Mouse (Mus musculus): ENCODE results near the gene Kdm2a. TPM values are rescaled to one million over a fixed set of nuclear protein-coding genes. Genes with fewer than 3 reads are reported as not detected.

Kdm2a gene
- polyA plus RNA-seq, 1 experiment from 2014 or later = 42.7 TPM

DNA sequence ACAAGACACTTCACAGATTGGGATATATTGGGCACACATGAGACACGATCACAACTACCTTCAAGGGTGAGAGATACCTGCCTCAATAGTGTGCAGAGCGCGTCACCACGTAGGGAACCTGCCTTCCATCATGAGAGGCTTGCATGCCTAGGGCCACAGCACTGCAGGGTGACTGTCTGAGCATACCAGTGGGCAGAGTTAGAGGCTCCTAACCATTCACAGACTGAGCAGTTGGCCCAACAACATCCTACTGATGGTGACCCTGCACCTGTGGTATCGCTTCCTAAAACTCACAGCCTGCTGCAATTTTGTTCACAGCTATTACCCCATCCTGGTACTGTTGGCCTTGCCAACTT lies 94.5 kb downstream of the Kdm2a start:
- Histone ChIP-seq H3K9me3 (ENCODE audit: control insufficient read depth, low read length) (no peaks in the 10 kb centered on the region), H3K4me1 (ENCODE audit: control insufficient read depth in 2 of 2, insufficient read depth in 2 of 2, low read length in 2 of 2) (peaks cover 32 to 46% of the 10 kb centered on the region in 2 experiments), H3K27ac (replicated peaks in 1 of 2; ENCODE audit: control insufficient read depth in 1 of 2, insufficient read depth in 1 of 2, low read depth in 2 of 2, low read length in 2 of 2) (no peak overlapping the region), H3K9ac (ENCODE audit: low read length) (no peak overlapping the region; the same call in 1 of the 2 replicates), H3K4me3 (ENCODE audit: control insufficient read depth in 1 of 2, insufficient read depth in 1 of 2, low read depth in 1 of 2, low read length in 2 of 2) (no peak overlapping the region), H3K4me2 (ENCODE audit: low read length) (0 out of 2 replicates have a peak overlapping the region, but pooled peaks have one; percentile 90), H3K36me3 (ENCODE audit: control insufficient read depth, insufficient read depth, low read length) (no peaks in the 10 kb centered on the region), H3K27me3 (ENCODE audit: control insufficient read depth, insufficient read depth, low read length) (no peaks in the 10 kb centered on the region)
- WGBS = 88% methylated on average over 5 of the region's 5 CpGs
- no peak for ATAC-seq (ENCODE audit: insufficient number of reproducible peaks, insufficient read depth, low FRiP score, low read depth)

- no peak for ATAC-seq (ENCODE audit: insufficient number of reproducible peaks, insufficient read depth, low FRiP score, low read depth)
- H3K36me3 ChIP-seq (ENCODE audit: control insufficient read depth, insufficient read depth, low read length) = 0 out of 2 replicates have a peak, but pooled peaks cover 4% of the 10 kb centered on the region
- peak overlapping the region; percentile 53 to 73 for H3K27ac ChIP-seq (replicated peaks in 1 of 2; ENCODE audit: control insufficient read depth in 1 of 2, insufficient read depth in 1 of 2, low read depth in 2 of 2, low read length in 2 of 2)
- 59% methylated on average over 7 of the region's 7 CpGs for WGBS
- no peaks in the 10 kb centered on the region for H3K9me3 ChIP-seq (ENCODE audit: control insufficient read depth, low read length)
- peak overlapping the region; percentile 53 for H3K4me2 ChIP-seq (ENCODE audit: low read length)
- peak overlapping the region; percentile 56 for H3K9ac ChIP-seq (ENCODE audit: low read length)
- no peaks in the 10 kb centered on the region for H3K27me3 ChIP-seq (ENCODE audit: control insufficient read depth, insufficient read depth, low read length)
- H3K4me1 ChIP-seq (ENCODE audit: control insufficient read depth in 2 of 2, insufficient read depth in 2 of 2, low read length in 2 of 2) = peaks cover 32 to 46% of the 10 kb centered on the region in 2 experiments
- no peak overlapping the region for H3K4me3 ChIP-seq (ENCODE audit: control insufficient read depth in 1 of 2, insufficient read depth in 1 of 2, low read depth in 1 of 2, low read length in 2 of 2)
Observed at GRCm38 (mm10) chr19:4302936-4303639, 95.0 kb downstream of the Kdm2a start.

- no peak for ATAC-seq (ENCODE audit: insufficient number of reproducible peaks, insufficient read depth, low FRiP score, low read depth)
- H3K4me3 ChIP-seq (ENCODE audit: control insufficient read depth in 1 of 2, insufficient read depth in 1 of 2, low read depth in 1 of 2, low read length in 2 of 2) = no peak overlapping the region
- H3K36me3 ChIP-seq (ENCODE audit: control insufficient read depth, insufficient read depth, low read length) = 0 out of 2 replicates have a peak, but pooled peaks cover 5% of the 10 kb centered on the region
- H3K9ac ChIP-seq (ENCODE audit: low read length) = peak overlapping the region; percentile 56
- peak overlapping the region; percentile 70 to 73 for H3K27ac ChIP-seq (replicated peaks in 1 of 2; ENCODE audit: control insufficient read depth in 1 of 2, insufficient read depth in 1 of 2, low read depth in 2 of 2, low read length in 2 of 2)
- H3K27me3 ChIP-seq (ENCODE audit: control insufficient read depth, insufficient read depth, low read length) = no peaks in the 10 kb centered on the region
- 14% methylated on average over 21 of the region's 21 CpGs for WGBS
- no peaks in the 10 kb centered on the region for H3K9me3 ChIP-seq (ENCODE audit: control insufficient read depth, low read length)
- H3K4me2 ChIP-seq (ENCODE audit: low read length) = peak overlapping the region; percentile 53
- H3K4me1 ChIP-seq (ENCODE audit: control insufficient read depth in 2 of 2, insufficient read depth in 2 of 2, low read length in 2 of 2) = peaks cover 32 to 46% of the 10 kb centered on the region in 2 experiments
Observed at GRCm38 (mm10) chr19:4301735-4302651, 96.1 kb downstream of the Kdm2a start.

GRCm38 (mm10) chr19:4300852-4301734 lies 97.0 kb downstream of the Kdm2a start:
- no peak for ATAC-seq (ENCODE audit: insufficient number of reproducible peaks, insufficient read depth, low FRiP score, low read depth)
- 56% methylated on average over 11 of the region's 11 CpGs for WGBS

DNA sequence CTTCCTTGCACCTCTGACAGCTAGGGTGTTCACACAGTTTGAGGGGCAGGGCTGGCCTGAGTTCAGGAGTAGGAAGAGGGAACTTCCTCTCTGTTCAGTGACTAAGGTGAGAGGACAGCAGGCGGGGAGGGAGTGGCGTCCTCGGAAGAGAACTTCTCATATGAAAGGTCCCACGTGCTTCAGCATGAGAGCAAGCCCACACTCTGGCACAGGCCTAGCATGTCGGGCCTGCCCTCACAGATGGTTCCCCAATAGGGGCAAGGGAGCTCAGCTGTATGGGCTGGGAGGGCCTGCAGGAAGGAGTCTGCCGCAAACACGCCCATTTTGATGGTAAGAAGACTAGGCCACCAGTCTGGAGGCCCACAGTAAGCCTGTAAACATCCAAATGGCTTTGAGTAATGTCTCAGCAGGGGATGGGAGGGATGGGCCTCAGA lies 97.8 kb downstream of the Kdm2a start:
- no peak for ATAC-seq (ENCODE audit: insufficient number of reproducible peaks, insufficient read depth, low FRiP score, low read depth)
- WGBS = 52% methylated on average over 7 of the region's 7 CpGs
- no peak overlapping the region for H3K4me2 ChIP-seq (ENCODE audit: low read length)
- H3K9ac ChIP-seq (ENCODE audit: low read length) = no peak overlapping the region
- no peak overlapping the region for H3K4me3 ChIP-seq (ENCODE audit: control insufficient read depth in 1 of 2, insufficient read depth in 1 of 2, low read depth in 1 of 2, low read length in 2 of 2)
- no peaks in the 10 kb centered on the region for H3K9me3 ChIP-seq (ENCODE audit: control insufficient read depth, low read length)
- no peak overlapping the region for H3K27ac ChIP-seq (replicated peaks in 1 of 2; ENCODE audit: control insufficient read depth in 1 of 2, insufficient read depth in 1 of 2, low read depth in 2 of 2, low read length in 2 of 2)
- peaks cover 32 to 42% of the 10 kb centered on the region in 2 experiments for H3K4me1 ChIP-seq (ENCODE audit: control insufficient read depth in 2 of 2, insufficient read depth in 2 of 2, low read length in 2 of 2)
- H3K36me3 ChIP-seq (ENCODE audit: control insufficient read depth, insufficient read depth, low read length) = 0 out of 2 replicates have a peak, but pooled peaks cover 5% of the 10 kb centered on the region
- H3K27me3 ChIP-seq (ENCODE audit: control insufficient read depth, insufficient read depth, low read length) = no peaks in the 10 kb centered on the region

More at GRCm38 (mm10) chr19:4300852-4301734, 97.0 kb downstream of the Kdm2a start:
- Histone ChIP-seq H3K4me2 (ENCODE audit: low read length) (peak overlapping the region; percentile 53), H3K4me1 (ENCODE audit: control insufficient read depth in 2 of 2, insufficient read depth in 2 of 2, low read length in 2 of 2) (peaks cover 32 to 42% of the 10 kb centered on the region in 2 experiments), H3K4me3 (ENCODE audit: control insufficient read depth in 1 of 2, insufficient read depth in 1 of 2, low read depth in 1 of 2, low read length in 2 of 2) (no peak overlapping the region), H3K27me3 (ENCODE audit: control insufficient read depth, insufficient read depth, low read length) (no peaks in the 10 kb centered on the region), H3K9me3 (ENCODE audit: control insufficient read depth, low read length) (no peaks in the 10 kb centered on the region), H3K36me3 (ENCODE audit: control insufficient read depth, insufficient read depth, low read length) (0 out of 2 replicates have a peak, but pooled peaks cover 5% of the 10 kb centered on the region), H3K27ac (replicated peaks in 1 of 2; ENCODE audit: control insufficient read depth in 1 of 2, insufficient read depth in 1 of 2, low read depth in 2 of 2, low read length in 2 of 2) (peak overlapping the region; percentile 70 to 73; a peak in 2 of 4 replicates), H3K9ac (ENCODE audit: low read length) (peak overlapping the region; percentile 56; the same call in 1 of the 2 replicates)

- WGBS = 73% methylated on average over 6 of the region's 6 CpGs
- Histone ChIP-seq H3K9me3 (ENCODE audit: control insufficient read depth, low read length) (no peaks in the 10 kb centered on the region), H3K4me3 (ENCODE audit: control insufficient read depth in 1 of 2, insufficient read depth in 1 of 2, low read depth in 1 of 2, low read length in 2 of 2) (no peak overlapping the region), H3K9ac (ENCODE audit: low read length) (no peak overlapping the region), H3K36me3 (ENCODE audit: control insufficient read depth, insufficient read depth, low read length) (peaks cover 6% of the 10 kb centered on the region; the same call in 1 of the 2 replicates), H3K27me3 (ENCODE audit: control insufficient read depth, insufficient read depth, low read length) (no peaks in the 10 kb centered on the region), H3K27ac (replicated peaks in 1 of 2; ENCODE audit: control insufficient read depth in 1 of 2, insufficient read depth in 1 of 2, low read depth in 2 of 2, low read length in 2 of 2) (no peak overlapping the region), H3K4me2 (ENCODE audit: low read length) (no peak overlapping the region), H3K4me1 (ENCODE audit: control insufficient read depth in 2 of 2, insufficient read depth in 2 of 2, low read length in 2 of 2) (peaks cover 30 to 37% of the 10 kb centered on the region in 2 experiments)
- no peak for ATAC-seq (ENCODE audit: insufficient number of reproducible peaks, insufficient read depth, low FRiP score, low read depth)
Observed at GRCm38 (mm10) chr19:4299574-4300270, 98.4 kb downstream of the Kdm2a start.

Measured in heart, embryonic 14.5 days (tissue).